Mouse (Mus musculus) myocyte (in vitro differentiated cells): ENCODE measurements around the gene Clec3b. TPM values are rescaled to one million over a fixed set of nuclear protein-coding genes. Genes with fewer than 3 reads are reported as not detected.

Experiments
- H3K27me3 ChIP-seq: one replicate; pipeline ENCODE4 v1.6.1; 2011; ENCODE audit not compliant: control insufficient read depth, insufficient read depth, insufficient read length
- H3K36me3 ChIP-seq: one replicate; pipeline ENCODE4 v1.6.1; 2011; ENCODE audit not compliant: control insufficient read depth, insufficient read depth
- H3K4me2 ChIP-seq: one replicate; pipeline ENCODE4 v1.6.1; 2011; ENCODE audit warnings: low read depth, control low read depth
- H3K4me3 ChIP-seq: one replicate; pipeline ENCODE4 v1.5.1; 2011; ENCODE audit warnings: mild to moderate bottlenecking, control low read depth, moderate library complexity
- H3K79me2 ChIP-seq: one replicate; pipeline ENCODE4 v1.6.1; 2011; ENCODE audit not compliant: control insufficient read depth, insufficient read depth
- H3ac ChIP-seq: one replicate; pipeline ENCODE4 v1.6.1; 2011; ENCODE audit not compliant: control insufficient read depth, insufficient read length
- CEBPB ChIP-seq: IDR thresholded peaks from 2 replicates; pipeline ENCODE4 v1.6.1; 2011; ENCODE audit warnings: mild to moderate bottlenecking, moderate library complexity; ENCODE audit not compliant: poor library complexity, insufficient read depth, severe bottlenecking
- E2F4 ChIP-seq: IDR thresholded peaks from one replicate; pipeline ENCODE4 v1.6.1; 2011; ENCODE audit warnings: mild to moderate bottlenecking, control low read depth, moderate library complexity; ENCODE audit not compliant: insufficient read depth
- MAX ChIP-seq: IDR thresholded peaks from one replicate; pipeline ENCODE4 v1.6.1; 2011; ENCODE audit warnings: low read depth, mild to moderate bottlenecking, control low read depth
- MYOD1 ChIP-seq, 3 experiments: IDR thresholded peaks; one replicate each; pipeline ENCODE4 v1.6.1; 2011; ENCODE audit warnings: control low read depth in 2 of 3, low read depth in 2 of 3, mild to moderate bottlenecking in 2 of 3, moderate library complexity in 1 of 3; ENCODE audit not compliant: insufficient read length in 2 of 3, control insufficient read depth in 1 of 3
- MYOG ChIP-seq, 3 experiments: IDR thresholded peaks; one replicate each; pipeline ENCODE4 v1.6.1; 2011; ENCODE audit warnings: control low read depth in 2 of 3, low read depth in 2 of 3, mild to moderate bottlenecking in 2 of 3; ENCODE audit not compliant: insufficient read length in 2 of 3, control insufficient read depth in 1 of 3, insufficient read depth in 1 of 3
- POLR2A ChIP-seq: IDR thresholded peaks from one replicate; pipeline ENCODE4 v1.6.1; 2011; ENCODE audit warnings: low read depth, mild to moderate bottlenecking, control low read depth, moderate library complexity; ENCODE audit not compliant: insufficient read length
- POLR2AphosphoS2 ChIP-seq: IDR thresholded peaks from one replicate; pipeline ENCODE4 v1.6.1; 2011; ENCODE audit warnings: low read depth, control low read depth; ENCODE audit not compliant: insufficient read length
- REST ChIP-seq: IDR thresholded peaks from one replicate; pipeline ENCODE4 v1.6.1; 2011; ENCODE audit warnings: mild to moderate bottlenecking, control low read depth, moderate library complexity; ENCODE audit not compliant: insufficient read depth, insufficient read length
- SRF ChIP-seq: IDR thresholded peaks from one replicate; pipeline ENCODE4 v1.6.1; 2011; ENCODE audit warnings: low read depth; ENCODE audit not compliant: control insufficient read depth, insufficient read length
- TCF12 ChIP-seq: IDR thresholded peaks from one replicate; pipeline ENCODE4 v1.6.1; 2011; ENCODE audit warnings: mild to moderate bottlenecking, control low read depth; ENCODE audit not compliant: poor library complexity, insufficient read depth, severe bottlenecking
- TCF3 ChIP-seq: IDR thresholded peaks from one replicate; pipeline ENCODE4 v1.6.1; 2011; ENCODE audit warnings: low read depth, control low read depth; ENCODE audit not compliant: insufficient read length
- USF1 ChIP-seq: IDR thresholded peaks from one replicate; pipeline ENCODE4 v1.6.1; 2011; ENCODE audit warnings: low read depth, mild to moderate bottlenecking, control low read depth, moderate library complexity
- polyA plus RNA-seq: library from polyadenylated mRNA; unstranded; fragments of >200 nt; fragmentation: generic; extraction: Trizol; gene quantifications from one replicate; pipeline ENCODE4 v1.2.1, GENCODE M21; 2012; ENCODE audit warnings: missing spikeins

Clec3b gene
- polyA plus RNA-seq, 1 experiment: 0.10 TPM

- H3K79me2 ChIP-seq: no peaks in the 10 kb centered on the region
- peaks cover 50% of the 10 kb centered on the region for H3K36me3 ChIP-seq
- H3K4me3 ChIP-seq: no peak overlapping the region
- no peak for TF ChIP-seq SRF
- TF ChIP-seq POLR2A: no peak
- no peak for TF ChIP-seq MYOG (IDR thresholded peaks at IDR 0.05; ENCODE audit: control insufficient read depth in 1 of 3, insufficient read depth in 1 of 3, insufficient read length in 2 of 3, low read depth in 2 of 3)
- TF ChIP-seq E2F4: no peak
- no peak for TF ChIP-seq POLR2AphosphoS2
- TF ChIP-seq REST: no peak
- TF ChIP-seq USF1: no peak
- no peak for TF ChIP-seq CEBPB
- TF ChIP-seq TCF3: no peak
- TF ChIP-seq TCF12: no peak
- no peak for TF ChIP-seq MAX
- no peak for TF ChIP-seq MYOD1 (IDR thresholded peaks at IDR 0.05; ENCODE audit: control insufficient read depth in 1 of 3, insufficient read length in 2 of 3, low read depth in 2 of 3)
- H3K4me2 ChIP-seq: no peak overlapping the region
- H3K27me3 ChIP-seq: no peaks in the 10 kb centered on the region
- no peak overlapping the region for H3ac ChIP-seq
Observed at GRCm38 (mm10) chr9:123132994-123133393, 17.8 kb upstream of the Clec3b start.

- H3K79me2 ChIP-seq: no peaks in the 10 kb centered on the region
- H3ac ChIP-seq: no peak overlapping the region
- H3K27me3 ChIP-seq: no peaks in the 10 kb centered on the region
- peak overlapping the region; percentile 12 for H3K4me2 ChIP-seq
- peaks cover 27% of the 10 kb centered on the region for H3K36me3 ChIP-seq
- H3K4me3 ChIP-seq: no peak overlapping the region
- TF ChIP-seq MAX (no peak), REST (no peak), MYOG (IDR thresholded peaks at IDR 0.05; ENCODE audit: control insufficient read depth in 1 of 3, insufficient read depth in 1 of 3, insufficient read length in 2 of 3, low read depth in 2 of 3) (no peak), MYOD1 (IDR thresholded peaks at IDR 0.05; ENCODE audit: control insufficient read depth in 1 of 3, insufficient read length in 2 of 3, low read depth in 2 of 3) (no peak), POLR2AphosphoS2 (no peak), E2F4 (no peak), CEBPB (no peak), POLR2A (no peak), TCF3 (no peak)
Observed at GRCm38 (mm10) chr9:123136953-123137682, 13.6 kb upstream of the Clec3b start.

DNA sequence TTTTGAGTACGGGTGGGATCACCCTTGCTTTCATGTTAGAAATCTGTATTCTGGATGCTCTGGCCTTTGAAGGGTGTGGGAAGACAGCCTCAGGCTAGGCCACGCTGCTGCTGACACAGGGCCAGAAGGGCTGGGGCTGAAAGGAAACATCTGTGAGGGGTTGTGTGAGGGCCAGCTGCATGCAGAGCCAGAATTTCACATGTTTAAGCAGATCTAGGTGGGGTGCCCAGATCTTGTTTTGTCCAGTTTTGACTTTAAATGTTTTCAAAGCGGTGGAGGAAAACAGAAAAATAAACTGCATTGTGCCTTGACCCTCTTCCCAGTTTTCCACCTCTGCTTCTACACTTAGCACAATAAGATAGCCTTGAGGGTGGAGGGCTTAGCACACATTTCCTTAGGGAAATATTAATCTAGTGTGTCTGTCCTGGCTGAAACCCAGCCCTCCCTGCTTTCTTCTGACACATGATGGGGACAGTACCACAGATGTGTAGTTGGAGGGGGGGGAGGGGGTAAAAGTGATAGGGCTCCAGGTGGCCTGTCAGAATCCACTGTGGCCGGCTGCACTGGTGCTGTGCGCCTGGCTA, 11.8 kb upstream of the Clec3b start:
- Histone ChIP-seq H3K79me2 (no peaks in the 10 kb centered on the region), H3K4me3 (no peak overlapping the region), H3K27me3 (no peaks in the 10 kb centered on the region), H3ac (no peak overlapping the region), H3K4me2 (no peak overlapping the region), H3K36me3 (peaks cover 15% of the 10 kb centered on the region)
- no peak for TF ChIP-seq REST
- TF ChIP-seq TCF12: no peak

GRCm38 (mm10) chr9:123139887-123140614, 10.7 kb upstream of the Clec3b start:
- peaks cover 11% of the 10 kb centered on the region for H3K36me3 ChIP-seq

DNA sequence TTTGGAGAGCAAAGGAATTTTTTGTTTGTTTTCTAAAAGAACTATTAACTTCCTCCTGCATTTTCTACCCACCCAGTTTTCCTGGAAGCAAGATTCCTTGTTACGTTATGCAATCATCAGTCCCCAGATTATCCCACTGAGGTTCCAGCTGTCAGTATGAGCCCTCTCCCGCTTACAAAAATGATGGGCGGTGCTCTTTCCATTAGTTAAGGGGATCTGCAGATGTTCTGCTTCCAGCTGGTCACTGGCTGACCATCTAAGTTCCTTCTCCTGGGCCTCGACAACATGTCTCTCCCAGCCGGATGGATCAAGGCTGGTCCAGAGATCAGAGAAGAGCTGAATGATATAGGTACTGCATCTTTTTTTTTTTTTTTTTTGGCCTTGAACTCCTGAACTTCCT, 2.3 kb upstream of the Clec3b start:
- Histone ChIP-seq H3ac (no peak overlapping the region), H3K4me2 (no peak overlapping the region), H3K27me3 (no peaks in the 10 kb centered on the region), H3K36me3 (no peaks in the 10 kb centered on the region), H3K79me2 (no peaks in the 10 kb centered on the region), H3K4me3 (no peak overlapping the region)
- TF ChIP-seq MYOG (IDR thresholded peaks at IDR 0.05; ENCODE audit: control insufficient read depth in 1 of 3, insufficient read depth in 1 of 3, insufficient read length in 2 of 3, low read depth in 2 of 3) (no peak), USF1 (no peak), SRF (no peak), REST (no peak), MAX (no peak), POLR2AphosphoS2 (no peak), E2F4 (no peak), MYOD1 (IDR thresholded peaks at IDR 0.05; ENCODE audit: control insufficient read depth in 1 of 3, insufficient read length in 2 of 3, low read depth in 2 of 3) (no peak), POLR2A (no peak), CEBPB (no peak), TCF12 (no peak), TCF3 (no peak)

More at GRCm38 (mm10) chr9:123139887-123140614, 10.7 kb upstream of the Clec3b start:
- Histone ChIP-seq H3ac (no peak overlapping the region), H3K79me2 (no peaks in the 10 kb centered on the region), H3K27me3 (no peaks in the 10 kb centered on the region), H3K4me2 (no peak overlapping the region), H3K4me3 (no peak overlapping the region)
- no peak for TF ChIP-seq MYOD1 (IDR thresholded peaks at IDR 0.05; ENCODE audit: control insufficient read depth in 1 of 3, insufficient read length in 2 of 3, low read depth in 2 of 3)
- no peak for TF ChIP-seq POLR2AphosphoS2
- TF ChIP-seq POLR2A: no peak
- no peak for TF ChIP-seq USF1
